Mouse (Mus musculus): ENCODE measurements around the gene Acer1. TPM values are rescaled to one million over a fixed set of nuclear protein-coding genes. Genes with fewer than 3 reads are reported as not detected.

The Acer1 gene
- total RNA-seq, 2 experiments from 2014 or later, result not detected

- intact Hi-C loops (cut with DNase I), result no loop called here
- DNase-seq (ENCODE audit: low spot score in 2 of 2), result peak; percentile 95 to 97
These were observed 8.3 kb upstream of the Acer1 start, which contains the start of gene Clpp for GRCm38 (mm10) chr17:56990115-56990746. Gene Clpp, plus strand, starts transcription at chr17:56990305.

GRCm38 (mm10) chr17:56989467-56990114 lies 7.7 kb upstream of the Acer1 start:
- intact Hi-C loops (cut with DNase I), result loop anchor here (5.0 kb wide), 1 partner anchor 182 kb away; no protein-coding TSS in a partner anchor
- DNase-seq (ENCODE audit: low spot score in 2 of 2), result peak; percentile 80 to 88

GRCm38 (mm10) chr17:56988921-56989430 lies 7.0 kb upstream of the Acer1 start:
- intact Hi-C loops (cut with DNase I), result loop anchor here (5.0 kb wide), 1 partner anchor 182 kb away; no protein-coding TSS in a partner anchor

GRCm38 (mm10) chr17:56988441-56988840 lies 6.5 kb upstream of the Acer1 start:
- no peak for DNase-seq (ENCODE audit: low spot score in 2 of 2)
- intact Hi-C loops (cut with DNase I), result loop anchor here (5.0 kb wide), 1 partner anchor 181 kb away; no protein-coding TSS in a partner anchor

More at GRCm38 (mm10) chr17:56988921-56989430, 7.0 kb upstream of the Acer1 start:
- DNase-seq (ENCODE audit: low spot score in 2 of 2), result no peak

- no peak for DNase-seq (ENCODE audit: low spot score in 2 of 2)
These were observed 4.3 kb upstream of the Acer1 start for GRCm38 (mm10) chr17:56986105-56986805.

GRCm38 (mm10) chr17:56985656-56986055 lies 3.7 kb upstream of the Acer1 start:
- intact Hi-C loops (cut with DNase I), result loop anchor here (5.0 kb wide), 1 partner anchor 178 kb away; no protein-coding TSS in a partner anchor
- no peak for DNase-seq (ENCODE audit: low spot score in 2 of 2)

More at GRCm38 (mm10) chr17:56986105-56986805, 4.3 kb upstream of the Acer1 start:
- intact Hi-C loops (cut with DNase I), result loop anchor here (5.0 kb wide), 1 partner anchor 179 kb away; no protein-coding TSS in a partner anchor

- no peak for DNase-seq (ENCODE audit: low spot score in 2 of 2)
- intact Hi-C loops (cut with DNase I), result loop anchor here (5.0 kb wide), 1 partner anchor 178 kb away; no protein-coding TSS in a partner anchor
These were observed 3.0 kb upstream of the Acer1 start for GRCm38 (mm10) chr17:56984886-56985285.

- intact Hi-C loops (cut with DNase I), result no loop called here
- DNase-seq (ENCODE audit: low spot score in 2 of 2), result no peak
These were observed 877 bp downstream of the Acer1 start for GRCm38 (mm10) chr17:56981049-56981448.

GRCm38 (mm10) chr17:56979524-56979923 lies 2.4 kb downstream of the Acer1 start:
- intact Hi-C loops (cut with DNase I), result no loop called here
- no peak for DNase-seq (ENCODE audit: low spot score in 2 of 2)

- intact Hi-C loops (cut with DNase I), result no loop called here
- no peak for DNase-seq (ENCODE audit: low spot score in 2 of 2)
These were observed 5.2 kb downstream of the Acer1 start for GRCm38 (mm10) chr17:56976531-56977390.

GRCm38 (mm10) chr17:56975391-56975790 lies 6.5 kb downstream of the Acer1 start:
- intact Hi-C loops (cut with DNase I), result no loop called here
- no peak for DNase-seq (ENCODE audit: low spot score in 2 of 2)

GRCm38 (mm10) chr17:56974708-56975240 lies 7.2 kb downstream of the Acer1 start:
- no peak for DNase-seq (ENCODE audit: low spot score in 2 of 2)
- intact Hi-C loops (cut with DNase I), result no loop called here

- no peak for DNase-seq (ENCODE audit: low spot score in 2 of 2)
- intact Hi-C loops (cut with DNase I), result no loop called here
These were observed 7.8 kb downstream of the Acer1 start for GRCm38 (mm10) chr17:56973956-56974707.

- no peak for DNase-seq (ENCODE audit: low spot score in 2 of 2)
- intact Hi-C loops (cut with DNase I), result no loop called here
These were observed 11.8 kb downstream of the Acer1 start for GRCm38 (mm10) chr17:56970081-56970480.

- no peak for DNase-seq (ENCODE audit: low spot score in 2 of 2)
- intact Hi-C loops (cut with DNase I), result no loop called here
These were observed 12.6 kb downstream of the Acer1 start for GRCm38 (mm10) chr17:56969321-56969720.

- DNase-seq (ENCODE audit: low spot score in 2 of 2), result no peak
- intact Hi-C loops (cut with DNase I), result no loop called here
These were observed 18.3 kb downstream of the Acer1 start for GRCm38 (mm10) chr17:56963646-56964045.

- intact Hi-C loops (cut with DNase I), result no loop called here
- DNase-seq (ENCODE audit: low spot score in 2 of 2), result no peak
These were observed 19.1 kb downstream of the Acer1 start for GRCm38 (mm10) chr17:56962642-56963405.

Measured in left cerebral cortex, postnatal 14 days (tissue).